Mouse (Mus musculus): Measurements from ENCODE around the gene Vav2.

The Vav2 gene

GRCm38 (mm10) chr2:27361786-27362185 lies 65.0 kb downstream of the Vav2 start:
- no peak for DNase-seq (ENCODE audit: low spot score)

DNA sequence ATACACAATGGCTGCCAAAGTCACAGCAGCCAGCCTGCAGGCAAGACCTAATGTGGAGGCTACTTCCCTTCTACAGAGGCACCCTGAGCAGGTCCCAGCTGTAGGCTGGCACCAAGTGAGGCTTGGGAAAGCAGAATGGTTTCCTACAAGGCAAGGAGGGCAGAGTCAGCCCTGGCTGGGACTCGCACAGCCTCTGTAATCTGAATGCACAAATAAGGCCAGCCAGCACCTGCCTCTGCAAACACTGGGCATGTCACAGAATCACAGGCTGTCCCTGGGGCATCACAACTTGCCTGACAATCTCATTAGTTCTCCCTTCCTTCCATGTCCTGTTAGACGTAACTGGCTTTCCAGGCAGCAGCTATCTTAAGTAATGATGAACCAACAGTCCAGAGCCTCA lies 68.4 kb downstream of the Vav2 start:
- DNase-seq (ENCODE audit: low spot score), result peak; percentile 7

GRCm38 (mm10) chr2:27355684-27356083 lies 71.1 kb downstream of the Vav2 start:
- no peak for DNase-seq (ENCODE audit: low spot score)

DNA sequence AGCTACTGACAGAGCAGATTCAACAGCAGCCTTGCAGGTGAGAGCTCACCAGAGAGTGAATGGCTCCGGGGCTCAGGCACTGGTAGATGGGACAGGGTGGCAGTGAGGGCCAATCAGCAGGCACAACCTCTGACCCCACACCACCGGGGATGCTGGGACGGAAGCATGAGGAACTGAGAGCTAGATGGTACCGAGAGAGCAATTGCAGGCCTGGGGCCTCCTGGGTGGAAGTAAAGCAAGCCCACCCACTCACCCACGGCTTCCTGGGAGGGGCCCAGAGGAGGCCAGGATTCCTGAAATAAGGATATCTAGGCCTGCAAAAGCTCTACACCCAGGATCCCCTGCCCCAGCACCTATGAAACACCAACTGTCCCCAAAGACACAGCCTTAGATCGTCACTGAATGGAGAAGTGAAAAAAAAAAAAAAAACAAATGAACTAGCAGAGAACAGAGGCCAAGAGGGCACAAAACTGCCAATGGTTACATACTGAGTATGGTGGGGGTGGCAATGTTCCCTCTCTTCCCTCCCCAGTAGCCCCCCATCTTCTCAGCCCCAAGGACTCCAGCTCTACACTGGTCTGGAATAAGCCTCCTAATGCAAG lies 72.1 kb downstream of the Vav2 start:
- DNase-seq (ENCODE audit: low spot score), result no peak

DNA sequence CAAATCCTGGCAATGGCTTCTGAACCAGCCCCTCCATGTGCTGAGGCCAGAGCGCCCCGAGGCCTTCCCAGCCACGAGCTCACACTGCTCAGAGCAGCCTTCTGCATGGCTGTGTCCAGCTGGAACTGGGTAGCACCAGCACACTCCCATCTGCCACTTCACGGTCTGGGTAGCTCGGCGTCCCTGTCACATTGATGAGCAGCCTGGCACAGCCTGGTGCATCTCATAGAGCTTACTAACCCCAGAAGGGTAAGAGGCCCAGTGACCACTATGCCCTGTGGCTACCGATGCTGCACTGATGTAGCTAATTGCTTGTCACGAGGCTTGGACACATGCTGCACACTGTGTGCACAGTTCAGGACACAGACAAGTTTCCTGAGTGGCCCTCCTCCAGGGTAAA lies 74.1 kb downstream of the Vav2 start:
- no peak for DNase-seq (ENCODE audit: low spot score)

GRCm38 (mm10) chr2:27350371-27350770 lies 76.5 kb downstream of the Vav2 start:
- DNase-seq (ENCODE audit: low spot score), result no peak

DNA sequence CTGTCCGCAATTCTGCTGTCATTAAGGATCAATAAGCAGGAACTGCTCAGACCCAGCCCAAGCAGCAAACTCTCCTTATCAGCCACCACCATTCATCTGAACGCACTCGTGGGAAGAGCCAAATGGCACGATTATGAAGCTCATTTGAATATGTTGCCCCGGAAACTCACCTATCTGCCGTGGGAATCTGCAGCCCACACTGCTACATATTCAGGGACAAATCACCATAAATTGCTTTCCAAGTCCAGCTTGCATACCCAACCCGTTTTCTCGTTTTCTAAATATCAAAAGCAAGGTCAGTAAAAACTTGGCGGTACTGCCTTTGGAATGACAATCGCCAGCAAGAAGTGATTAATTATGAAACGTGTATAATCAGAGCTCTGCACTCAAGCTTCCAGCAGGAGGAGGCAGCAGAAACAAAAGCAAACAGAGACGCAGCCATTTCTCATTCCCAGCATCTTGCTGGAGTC lies 82.8 kb downstream of the Vav2 start:
- no peak for DNase-seq (ENCODE audit: low spot score)

GRCm38 (mm10) chr2:27340682-27341081 lies 86.2 kb downstream of the Vav2 start:
- peak; percentile 47 for DNase-seq (ENCODE audit: low spot score)

GRCm38 (mm10) chr2:27339051-27339450 lies 87.8 kb downstream of the Vav2 start:
- no peak for DNase-seq (ENCODE audit: low spot score)

DNA sequence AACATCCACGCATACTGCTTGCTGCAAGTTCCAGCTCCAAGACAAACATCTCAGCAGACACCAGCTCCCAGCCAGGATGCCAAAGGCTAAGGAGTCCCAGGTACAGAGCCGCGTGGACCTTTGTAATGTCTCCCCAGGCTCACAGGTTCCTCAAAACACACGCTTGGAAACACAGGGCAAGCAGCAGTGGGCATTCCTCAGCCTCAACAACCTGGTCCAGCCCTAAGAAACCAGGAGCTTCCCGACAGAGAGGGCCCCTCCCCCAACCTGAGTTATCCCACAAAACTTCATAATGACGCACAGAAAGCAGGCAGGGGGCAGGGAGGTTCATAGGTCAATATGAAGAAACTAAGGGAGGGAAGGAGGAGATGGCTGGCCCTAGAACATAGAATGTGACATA lies 89.6 kb downstream of the Vav2 start:
- DNase-seq (ENCODE audit: low spot score), result no peak

DNA sequence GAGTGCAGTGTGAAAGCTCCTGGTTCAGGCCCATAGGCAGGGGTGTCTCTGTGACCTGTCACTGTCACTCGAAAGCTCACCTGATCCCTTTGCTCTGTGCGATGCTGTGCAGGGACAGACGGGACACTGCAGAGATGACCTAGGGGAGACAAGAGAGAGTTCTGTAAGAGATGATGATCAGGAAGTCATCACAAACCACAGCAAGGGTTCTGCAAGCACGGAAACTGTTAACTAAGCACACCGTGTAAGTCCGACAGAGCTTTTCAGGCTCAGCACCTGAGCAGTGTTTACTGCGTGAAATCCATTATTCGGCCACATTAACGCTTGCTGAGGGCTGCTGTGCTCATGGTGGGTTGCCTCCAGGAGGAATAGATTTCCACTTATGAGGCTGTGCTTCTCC lies 90.2 kb downstream of the Vav2 start:
- DNase-seq (ENCODE audit: low spot score), result no peak

DNA sequence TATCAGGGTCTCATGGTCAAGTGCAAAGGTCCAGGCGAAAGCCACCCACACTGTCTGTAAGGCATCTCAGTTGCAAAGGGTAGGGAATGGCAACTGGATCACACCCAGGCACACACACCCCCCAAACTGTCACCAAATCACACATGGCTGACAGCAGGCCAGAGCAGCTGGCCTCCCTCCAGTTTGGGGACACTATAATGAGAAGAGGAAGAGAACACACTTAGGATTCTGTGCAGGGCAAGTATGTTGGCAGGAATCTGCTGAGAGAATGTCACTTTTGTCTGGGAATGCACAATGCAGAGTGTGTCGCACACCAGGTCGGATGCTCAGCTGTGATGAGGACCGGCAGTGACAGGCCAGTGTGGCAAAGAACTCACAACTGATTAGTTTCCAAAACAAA lies 92.0 kb downstream of the Vav2 start:
- DNase-seq (ENCODE audit: low spot score), result no peak

DNA sequence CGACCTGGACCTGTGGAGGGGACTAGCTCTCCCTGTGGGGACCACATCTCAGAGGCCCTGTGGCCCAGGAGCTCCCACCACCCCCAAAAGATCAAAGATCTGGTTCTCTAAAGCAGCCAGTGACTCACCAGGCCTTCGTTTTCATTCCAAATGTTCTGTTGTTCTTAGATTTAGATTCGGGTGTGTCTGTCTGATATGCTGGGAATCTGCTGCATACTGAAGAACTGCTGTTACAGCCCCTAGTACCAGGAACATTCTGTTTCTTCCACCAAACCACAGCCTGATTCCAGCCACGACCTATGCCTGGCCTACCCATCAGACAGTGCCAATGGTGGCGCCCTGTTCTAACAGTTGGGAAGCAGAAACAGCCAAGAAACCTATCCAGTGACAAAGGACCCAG lies 95.3 kb downstream of the Vav2 start:
- no peak for DNase-seq (ENCODE audit: low spot score)

DNA sequence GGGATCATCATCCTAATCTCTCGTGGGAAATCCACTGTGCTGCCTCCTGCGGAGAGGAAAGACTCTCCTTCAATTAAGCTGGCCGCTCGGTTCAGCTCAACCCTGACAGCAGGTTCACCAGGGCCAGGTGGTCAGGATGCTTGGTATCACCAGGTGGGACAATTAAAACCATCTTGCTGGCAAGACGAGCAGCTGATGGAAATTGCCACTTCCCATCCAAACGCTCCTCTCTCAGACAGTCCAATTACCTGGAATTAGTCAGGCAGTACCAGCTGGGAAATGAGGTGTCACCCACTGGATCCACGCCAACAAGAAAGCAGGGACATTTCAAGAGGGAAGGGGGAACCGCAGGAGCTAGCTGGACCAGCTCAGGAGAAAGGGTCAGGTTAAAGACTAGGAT lies 96.4 kb downstream of the Vav2 start:
- no peak for DNase-seq (ENCODE audit: low spot score)

DNA sequence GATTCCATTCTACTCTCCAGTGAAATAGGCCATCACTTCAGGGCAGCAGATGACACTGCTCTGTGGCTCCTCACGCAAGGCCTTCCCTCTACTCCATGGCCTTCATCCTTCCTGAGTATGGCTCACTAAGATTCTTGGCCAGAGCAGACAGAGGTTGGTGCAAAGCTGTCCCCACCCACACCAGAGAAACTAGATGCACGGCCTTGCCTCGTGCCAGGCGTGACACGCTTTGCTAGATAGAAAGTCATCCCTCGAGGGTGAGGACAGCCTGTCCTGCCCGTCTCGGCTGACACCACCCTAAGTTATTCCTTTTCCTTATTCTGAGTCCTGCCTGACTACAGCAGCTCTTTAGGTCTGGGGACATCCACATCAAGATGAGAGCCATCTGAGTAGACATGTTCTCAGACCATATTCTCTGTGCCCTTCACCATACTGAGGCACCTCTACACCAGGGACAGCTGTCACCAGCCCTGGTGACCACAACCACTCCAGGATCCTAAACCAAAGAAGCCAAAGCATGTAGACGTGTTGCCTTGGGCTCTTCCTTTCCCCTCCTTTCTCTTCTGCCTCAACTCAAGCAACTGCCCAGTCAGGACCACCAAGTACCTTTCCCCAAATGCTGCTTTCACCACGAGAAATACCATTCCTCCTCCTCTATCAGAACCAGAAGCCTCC lies 97.3 kb downstream of the Vav2 start:
- DNase-seq (ENCODE audit: low spot score), result no peak

DNA sequence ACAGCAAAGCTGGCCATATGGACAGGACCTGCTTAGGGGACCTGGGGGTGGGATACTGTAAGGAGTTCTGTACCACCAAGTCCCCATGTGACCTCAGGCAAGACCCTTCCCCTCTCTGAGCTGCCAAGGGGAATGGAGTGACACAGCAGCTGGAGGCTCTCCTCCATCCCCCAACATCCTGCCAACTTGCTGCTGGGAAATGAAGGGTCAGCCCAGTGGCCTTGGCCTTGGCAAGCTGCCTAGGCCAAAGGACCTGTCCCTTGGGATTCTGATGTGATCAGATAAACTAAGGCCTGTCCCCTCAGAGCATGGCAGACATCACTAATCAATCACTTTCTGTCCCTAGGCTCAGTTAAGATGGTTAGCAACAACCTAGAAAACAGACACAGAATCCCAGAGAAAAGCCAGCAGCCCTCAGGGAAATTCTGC lies 98.2 kb downstream of the Vav2 start:
- DNase-seq (ENCODE audit: low spot score), result peak; percentile 70

GRCm38 (mm10) chr2:27327886-27328285 lies 98.9 kb downstream of the Vav2 start:
- DNase-seq (ENCODE audit: low spot score), result no peak

DNA sequence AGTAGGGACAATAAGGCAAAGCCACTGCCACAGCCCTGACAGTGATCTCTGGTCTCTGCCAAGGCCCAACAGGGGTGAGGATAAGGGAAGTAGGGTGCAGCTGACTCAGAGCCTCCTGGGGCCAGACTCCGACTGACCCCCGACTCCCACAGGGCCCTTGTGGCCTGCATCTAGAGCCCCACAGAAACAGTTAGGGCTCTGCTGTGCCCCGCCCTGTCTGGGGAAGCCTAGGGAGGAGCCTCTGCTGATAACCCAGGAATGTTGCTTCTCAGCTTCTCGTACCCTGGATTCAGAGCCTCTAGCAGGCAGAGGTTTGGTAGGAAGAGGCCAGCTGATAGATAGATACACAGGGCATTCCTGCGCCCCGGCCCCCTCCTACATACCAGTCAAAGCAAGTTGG lies 99.8 kb downstream of the Vav2 start:
- no peak for DNase-seq (ENCODE audit: low spot score)

- DNase-seq (ENCODE audit: low spot score), result no peak
Measured at GRCm38 (mm10) chr2:27326357-27326756, 100.5 kb downstream of the Vav2 start.

GRCm38 (mm10) chr2:27324690-27325089 lies 102.1 kb downstream of the Vav2 start:
- DNase-seq (ENCODE audit: low spot score), result no peak

DNA sequence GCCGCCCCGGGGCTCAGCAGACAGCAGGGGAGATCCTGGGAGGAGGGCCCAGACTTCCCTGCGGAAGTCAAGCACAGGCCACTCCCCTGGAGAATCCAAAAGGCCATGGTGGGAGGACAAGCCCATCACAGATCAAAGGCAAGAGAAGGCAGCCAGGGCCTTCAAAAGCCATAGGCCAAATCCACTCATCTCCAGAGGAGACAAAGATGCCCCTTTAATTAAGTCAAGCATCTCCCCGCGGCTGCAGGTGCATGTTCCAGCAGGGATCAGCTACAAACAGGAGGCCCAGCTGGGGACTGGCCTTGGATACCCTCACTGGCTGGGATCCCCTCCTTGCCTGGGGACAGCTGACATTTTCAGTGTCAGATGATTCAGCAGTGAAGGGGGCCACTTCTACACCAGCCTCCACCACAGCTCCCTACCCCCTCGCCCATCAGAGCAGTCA lies 105.4 kb downstream of the Vav2 start:
- DNase-seq (ENCODE audit: low spot score), result no peak

- no peak for DNase-seq (ENCODE audit: low spot score)
Measured at GRCm38 (mm10) chr2:27320820-27321219, 106.0 kb downstream of the Vav2 start.

DNA sequence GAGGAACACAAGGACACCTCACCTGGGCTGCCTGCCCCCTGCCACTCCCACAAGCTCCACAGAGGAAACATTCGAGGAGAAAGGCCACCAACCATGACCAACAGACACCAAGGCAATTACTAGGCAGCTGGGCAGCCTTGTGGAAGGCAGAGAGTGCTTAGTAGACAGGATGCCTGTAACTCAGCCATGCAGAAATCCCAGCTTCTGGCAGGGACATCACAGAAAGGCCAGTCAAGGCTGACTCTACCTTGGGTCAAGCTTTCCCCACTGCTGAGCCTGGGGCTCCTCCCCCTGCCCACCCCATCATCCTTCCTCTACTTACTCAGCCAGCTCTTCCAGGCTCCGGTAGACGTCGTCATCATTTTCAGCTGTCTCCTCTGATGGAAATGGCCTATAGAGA lies 108.2 kb downstream of the Vav2 start:
- DNase-seq (ENCODE audit: low spot score), result no peak

DNA sequence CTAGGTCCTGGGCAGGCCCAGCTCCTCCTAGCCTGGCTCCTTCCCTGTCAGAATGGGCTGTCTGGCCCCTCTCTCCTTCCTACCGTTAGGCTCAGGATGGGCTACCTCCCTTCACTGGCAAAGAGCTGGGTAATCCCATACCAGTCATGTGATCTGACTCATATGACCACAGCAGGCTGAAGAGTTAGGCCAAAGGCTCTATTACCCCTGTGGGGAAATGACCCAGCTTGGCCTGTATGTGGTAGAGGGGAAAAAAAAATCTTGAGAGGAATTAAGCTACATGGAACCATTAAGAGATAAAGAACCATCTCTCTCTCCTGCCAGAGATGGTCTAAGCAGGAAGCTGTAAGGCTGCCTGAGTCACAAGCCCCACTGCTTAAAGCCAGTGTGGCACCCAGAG lies 108.6 kb downstream of the Vav2 start:
- DNase-seq (ENCODE audit: low spot score), result no peak
